Mouse (Mus musculus): ENCODE measurements around the gene Atp5d. TPM values are rescaled to one million over a fixed set of nuclear protein-coding genes. Genes with fewer than 3 reads are reported as not detected.
A peak's percentile ranks its signal among the peaks of the same experiment; 100 is the strongest.

Gene Atp5d
- total RNA-seq, 2 experiments from 2014 or later: 342 to 379 TPM

DNA sequence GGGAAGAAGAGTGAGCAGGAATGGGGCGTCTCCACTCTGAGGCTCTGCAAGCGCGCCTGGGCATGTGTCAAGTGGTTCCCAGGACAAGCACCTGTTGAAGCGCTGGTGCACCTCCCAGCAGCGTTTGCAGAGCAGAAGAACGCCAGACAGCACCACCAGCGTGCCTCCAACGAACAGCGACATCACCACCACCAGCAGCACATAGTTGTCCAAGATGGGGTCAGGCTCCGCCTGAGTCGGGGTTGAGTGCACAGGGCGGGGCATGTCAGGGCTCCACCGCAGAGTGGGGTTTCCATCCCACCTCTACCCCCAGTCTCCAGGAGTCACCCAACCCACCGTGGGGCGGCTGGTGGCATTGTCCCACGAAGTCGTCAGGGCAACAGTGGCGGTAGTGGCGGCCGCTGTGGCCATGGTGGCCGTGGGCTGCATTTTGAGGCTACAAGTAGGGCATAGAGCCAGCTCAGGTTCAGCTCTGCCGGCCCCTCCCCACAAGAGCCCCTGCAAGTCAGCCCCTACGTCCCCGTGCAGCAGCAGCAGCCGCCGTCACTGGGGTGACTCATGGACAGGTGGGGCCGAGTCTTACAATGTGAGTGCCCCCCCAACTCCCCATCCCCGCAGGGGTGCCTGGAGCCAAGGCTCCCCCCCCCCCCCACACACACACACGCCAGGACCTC lies 1.3 kb upstream of the Atp5d start:
- intact Hi-C loops (cut with DNase I): no loop called here
- peak in 1 of 2 experiments; percentile 72 for DNase-seq (ENCODE audit: extremely low spot score in 1 of 2, low spot score in 2 of 2)

GRCm38 (mm10) chr10:80137626-80138552 lies 543 bp upstream of the Atp5d start:
- intact Hi-C loops (cut with DNase I): no loop called here
- DNase-seq (ENCODE audit: extremely low spot score in 1 of 2, low spot score in 2 of 2): peak in 1 of 2 experiments; percentile 64

- DNase-seq (ENCODE audit: extremely low spot score in 1 of 2, low spot score in 2 of 2): no peak
- intact Hi-C loops (cut with DNase I): no loop called here
Observed at GRCm38 (mm10) chr10:80139439-80139775, 975 bp downstream of the Atp5d start.

GRCm38 (mm10) chr10:80139975-80140665 lies 1.7 kb downstream of the Atp5d start:
- intact Hi-C loops (cut with DNase I): no loop called here
- DNase-seq (ENCODE audit: extremely low spot score in 1 of 2, low spot score in 2 of 2): peak in 1 of 2 experiments; percentile 24

DNA sequence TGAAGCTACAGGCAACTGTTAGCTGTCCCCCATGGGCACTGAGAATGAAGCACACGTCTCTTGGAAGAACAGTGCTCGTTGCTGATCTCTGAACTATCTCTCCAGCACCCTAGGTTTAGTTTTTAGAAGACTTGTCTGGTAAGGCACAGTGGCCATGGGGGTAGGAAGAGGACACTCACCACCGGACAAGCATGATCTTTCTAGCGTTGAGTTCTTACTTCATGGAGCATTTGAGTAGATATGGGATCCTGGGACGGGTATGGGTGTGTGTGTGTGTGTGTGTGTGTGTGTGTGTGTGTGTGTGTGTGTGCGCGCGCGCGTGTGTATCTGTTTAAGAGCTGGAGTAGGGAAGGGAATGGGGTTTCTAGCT lies 2.2 kb downstream of the Atp5d start, which contains the start of gene Cbarp:
TSS of gene Cbarp (minus strand) at position 170 of the 370 bp plus-strand sequence.
- intact Hi-C loops (cut with DNase I): no loop called here
- peak in 1 of 2 experiments; percentile 22 for DNase-seq (ENCODE audit: extremely low spot score in 1 of 2, low spot score in 2 of 2)

DNA sequence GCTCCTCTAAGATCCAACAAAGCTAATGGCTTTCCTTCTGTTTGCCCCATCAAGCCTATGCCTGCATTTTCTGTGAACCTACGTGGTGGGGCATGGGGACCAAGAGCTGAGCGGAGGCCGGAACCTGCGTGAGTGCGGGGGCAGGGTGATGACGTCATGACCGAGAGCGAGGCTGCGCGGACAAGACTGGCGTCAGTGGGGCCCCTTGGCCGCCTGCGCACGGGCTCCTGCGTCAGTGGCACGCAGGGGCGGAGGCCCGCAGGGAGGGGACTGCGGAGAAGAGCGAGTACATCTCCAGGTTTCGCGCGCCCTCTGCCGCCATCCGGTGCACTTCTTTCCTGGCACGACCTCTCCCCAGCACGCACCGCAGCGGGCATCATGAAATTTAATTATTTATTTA lies 2.8 kb downstream of the Atp5d start:
- peak; percentile 94 to 98 for DNase-seq (ENCODE audit: extremely low spot score in 1 of 2, low spot score in 2 of 2)
- intact Hi-C loops (cut with DNase I): no loop called here

DNA sequence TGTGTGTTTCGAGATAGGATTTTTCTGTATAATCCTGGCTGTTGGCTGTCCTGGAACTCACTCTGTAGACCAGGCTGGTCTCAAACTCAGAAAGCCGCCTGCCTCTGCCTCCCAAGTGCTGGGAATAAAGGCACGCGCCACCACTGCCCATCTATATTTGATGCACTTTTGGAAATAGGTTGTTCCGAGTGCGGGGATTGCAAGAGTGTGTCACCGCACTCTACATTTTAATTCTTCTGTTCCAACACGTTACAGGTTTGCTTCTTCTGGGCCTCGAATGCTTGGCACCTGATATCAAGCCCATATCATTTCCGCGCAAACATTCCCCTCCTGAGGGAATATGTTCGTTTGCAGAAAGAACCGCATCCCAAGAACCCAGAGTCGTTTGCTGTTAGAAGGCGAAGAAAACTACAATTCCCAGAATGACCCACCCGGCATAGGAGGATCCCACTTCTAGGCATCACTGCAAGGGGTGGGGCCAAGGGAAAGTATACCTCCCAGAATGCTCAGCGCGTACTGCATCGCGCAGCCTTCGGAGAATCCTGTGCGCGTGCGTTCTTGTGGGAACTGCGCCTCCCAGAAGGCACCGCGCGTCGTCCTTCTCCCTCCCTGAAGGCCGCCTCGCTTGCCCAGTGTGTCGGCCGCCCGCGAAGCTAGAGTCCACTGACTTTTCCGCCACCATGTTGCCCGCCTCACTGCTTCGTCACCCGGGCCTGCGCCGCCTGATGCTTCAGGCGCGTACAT lies 3.5 kb downstream of the Atp5d start:
- intact Hi-C loops (cut with DNase I): no loop called here
- peak; percentile 96 to 97 for DNase-seq (ENCODE audit: extremely low spot score in 1 of 2, low spot score in 2 of 2)

DNA sequence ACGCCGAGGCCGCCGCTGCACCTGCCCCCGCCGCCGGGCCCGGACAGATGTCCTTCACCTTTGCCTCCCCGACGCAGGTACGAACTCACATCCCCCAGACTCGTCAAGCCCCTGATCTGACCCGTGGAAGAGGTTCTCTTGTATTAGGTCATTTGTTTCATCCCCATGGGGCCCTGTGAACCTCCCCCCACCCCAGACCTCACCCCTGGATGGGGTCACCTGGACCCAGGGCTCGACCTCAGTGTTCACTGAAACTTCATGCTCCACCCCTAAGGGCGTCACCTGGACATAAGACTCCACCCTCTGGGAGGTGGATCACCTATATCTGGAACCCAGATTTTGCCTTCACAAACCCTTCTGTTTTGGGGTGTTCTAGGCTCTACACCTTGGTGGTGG lies 4.1 kb downstream of the Atp5d start:
- intact Hi-C loops (cut with DNase I): no loop called here
- DNase-seq (ENCODE audit: extremely low spot score in 1 of 2, low spot score in 2 of 2): no peak

DNA sequence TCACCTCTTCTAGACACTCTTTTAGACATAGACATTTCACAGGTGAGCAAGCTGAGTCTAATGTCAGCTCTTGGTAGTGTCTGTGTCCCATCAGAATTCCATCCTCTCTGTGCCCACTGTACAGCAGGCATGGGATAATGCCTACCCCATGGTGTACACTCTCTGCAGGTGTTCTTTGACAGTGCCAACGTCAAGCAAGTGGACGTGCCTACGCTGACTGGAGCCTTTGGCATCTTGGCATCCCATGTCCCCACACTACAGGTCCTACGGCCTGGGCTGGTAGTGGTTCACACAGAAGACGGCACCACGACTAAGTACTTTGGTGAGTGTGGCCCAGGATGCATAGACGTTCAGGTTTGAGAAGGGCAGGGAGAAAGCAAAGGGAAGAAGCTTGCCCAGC lies 5.2 kb downstream of the Atp5d start:
- intact Hi-C loops (cut with DNase I): no loop called here
- no peak for DNase-seq (ENCODE audit: extremely low spot score in 1 of 2, low spot score in 2 of 2)

DNA sequence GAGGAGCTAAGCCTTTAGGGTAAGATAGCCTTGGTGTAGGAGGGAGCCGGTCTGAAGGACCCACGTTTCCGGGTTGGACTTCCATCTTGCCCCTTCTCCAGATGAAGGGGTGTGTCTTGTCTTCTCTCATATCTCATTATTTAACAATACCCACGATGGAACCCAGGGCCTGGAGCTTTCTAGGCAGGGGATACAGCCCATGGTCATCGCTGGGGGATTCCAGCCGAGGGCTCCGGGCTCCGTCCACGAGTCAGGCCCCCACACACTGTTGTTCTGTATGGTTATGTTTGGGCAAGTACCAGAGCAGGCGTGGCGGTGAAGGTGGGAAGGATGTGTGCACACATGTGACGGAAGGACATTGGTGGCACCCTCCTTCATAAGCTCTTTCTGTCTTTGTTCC lies 5.7 kb downstream of the Atp5d start:
- intact Hi-C loops (cut with DNase I): no loop called here
- peak in 1 of 2 experiments; percentile 33 for DNase-seq (ENCODE audit: extremely low spot score in 1 of 2, low spot score in 2 of 2)

GRCm38 (mm10) chr10:80144864-80145838 lies 6.7 kb downstream of the Atp5d start:
- peak in 1 of 2 experiments; percentile 84 for DNase-seq (ENCODE audit: extremely low spot score in 1 of 2, low spot score in 2 of 2)
- intact Hi-C loops (cut with DNase I): no loop called here

GRCm38 (mm10) chr10:80145896-80146295 lies 7.5 kb downstream of the Atp5d start:
- peak in 1 of 2 experiments; percentile 73 for DNase-seq (ENCODE audit: extremely low spot score in 1 of 2, low spot score in 2 of 2)
- intact Hi-C loops (cut with DNase I): no loop called here

DNA sequence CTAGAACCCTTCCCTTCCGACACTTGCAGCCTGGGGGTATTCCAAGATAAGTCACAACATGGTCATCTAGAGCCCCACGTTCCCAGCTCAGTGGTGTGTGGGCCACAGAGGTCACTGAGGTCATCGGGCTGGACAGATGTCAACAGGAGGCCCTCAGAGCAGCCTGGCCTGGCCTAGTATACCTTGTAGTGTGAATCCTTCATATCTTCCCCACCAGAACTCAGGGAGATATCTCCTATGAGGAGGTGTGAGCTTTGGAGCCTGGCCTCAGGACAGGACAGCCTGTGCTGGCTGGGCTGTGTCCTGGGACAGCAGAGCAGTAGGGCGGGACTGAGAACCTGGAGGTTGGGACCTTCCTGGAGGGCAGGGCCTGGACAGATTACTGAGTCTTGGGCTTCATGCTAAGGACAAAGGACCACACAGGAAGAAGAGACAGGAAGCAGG lies 8.2 kb downstream of the Atp5d start:
- intact Hi-C loops (cut with DNase I): no loop called here
- peak in 1 of 2 experiments; percentile 58 for DNase-seq (ENCODE audit: extremely low spot score in 1 of 2, low spot score in 2 of 2)

GRCm38 (mm10) chr10:80147146-80147718 lies 8.8 kb downstream of the Atp5d start:
- peak in 1 of 2 experiments; percentile 35 for DNase-seq (ENCODE audit: extremely low spot score in 1 of 2, low spot score in 2 of 2)
- intact Hi-C loops (cut with DNase I): no loop called here

DNA sequence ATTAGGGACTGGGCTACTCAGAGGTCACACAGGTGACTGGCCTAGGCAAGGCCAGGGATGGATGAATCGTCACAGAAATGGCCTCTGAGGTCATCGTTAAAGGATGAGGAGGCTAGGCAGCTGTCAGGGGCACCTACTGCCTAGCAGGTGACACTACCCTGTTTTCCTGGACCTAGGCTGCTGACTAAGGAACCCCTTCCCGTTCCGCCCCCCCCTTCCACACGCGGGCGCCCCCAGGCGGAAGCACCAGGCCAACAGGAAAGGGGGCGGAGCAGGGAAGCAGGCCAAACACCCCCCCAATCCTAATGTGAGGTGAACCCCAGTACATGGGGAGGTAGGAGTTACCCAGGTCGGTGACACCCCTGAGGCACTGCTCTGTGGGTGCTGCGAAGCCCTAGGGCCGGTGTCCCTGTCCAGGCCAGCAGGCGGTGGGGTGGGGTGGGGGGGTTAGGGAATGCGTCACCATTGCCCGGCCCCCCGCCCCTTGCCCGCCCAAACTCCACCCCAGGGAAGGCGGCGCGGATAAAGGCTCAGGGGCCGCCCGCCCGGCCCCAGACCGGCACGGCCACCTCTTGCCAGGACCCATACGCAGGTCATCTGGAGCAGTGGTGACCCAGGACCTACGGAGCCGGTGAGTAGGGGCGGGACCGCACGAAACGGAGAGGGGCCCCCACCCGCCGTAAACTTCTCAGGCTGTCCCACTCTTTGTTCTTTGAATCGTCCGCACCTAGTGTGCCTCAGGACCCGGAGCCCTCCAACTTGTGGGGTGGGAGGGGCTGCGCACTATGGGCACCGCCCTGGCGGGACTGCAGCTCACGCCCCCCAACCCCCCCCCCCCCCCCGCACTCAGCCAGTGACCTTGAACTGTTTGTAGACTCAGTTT lies 9.5 kb downstream of the Atp5d start, which contains the start of gene Midn:
TSS of gene Midn (plus strand) at position 554 of the 883 bp plus-strand sequence.
- DNase-seq (ENCODE audit: extremely low spot score in 1 of 2, low spot score in 2 of 2): peak in 1 of 2 experiments; percentile 87
- intact Hi-C loops (cut with DNase I): loop anchor here (2.0 kb wide), 1 partner anchor 17 kb away; the partner anchor contains the start of gene Cirbp

Measured in left cerebral cortex, postnatal 10 days (tissue).